Mouse (Mus musculus) cerebellum, adult 9-11 months (tissue): ENCODE results near the gene Phb2.

Experiments used
- DNase-seq: peaks from one replicate; pipeline ENCODE4 v3.0.0; 2022

Phb2 gene

GRCm38 (mm10) chr6:124750405-124750804 lies 38.3 kb downstream of the Phb2 start:
- DNase-seq, result no peak

GRCm38 (mm10) chr6:124753861-124754260 lies 41.7 kb downstream of the Phb2 start:
- DNase-seq, result no peak

- DNase-seq, result no peak
Observed at GRCm38 (mm10) chr6:124755306-124755705, 43.2 kb downstream of the Phb2 start.

GRCm38 (mm10) chr6:124755831-124756595 lies 43.9 kb downstream of the Phb2 start, which contains the start of the genes Gm45234 and Atn1:
Gene Gm45234 (minus strand): TSS chr6:124756021.
Gene Atn1 (minus strand): TSS chr6:124756524.
- peak; percentile 83 for DNase-seq

- peak; percentile 89 for DNase-seq
Observed at GRCm38 (mm10) chr6:124756652-124757350, 44.7 kb downstream of the Phb2 start.

- peak; percentile 58 for DNase-seq
Observed at GRCm38 (mm10) chr6:124757351-124757880, 45.3 kb downstream of the Phb2 start.

- DNase-seq, result peak; percentile 87
Observed at GRCm38 (mm10) chr6:124757909-124758848, 46.0 kb downstream of the Phb2 start.

GRCm38 (mm10) chr6:124758849-124759232 lies 46.7 kb downstream of the Phb2 start:
- DNase-seq, result peak; percentile 56

- peak; percentile 89 for DNase-seq
Observed at GRCm38 (mm10) chr6:124759259-124759658, 47.1 kb downstream of the Phb2 start.

GRCm38 (mm10) chr6:124765951-124766350 lies 53.8 kb downstream of the Phb2 start:
- no peak for DNase-seq
